Mouse (Mus musculus): ENCODE measurements around the gene Cd4.
A peak's percentile ranks its signal among the peaks of the same experiment; 100 is the strongest.
"Not testable (repeated sequence)": the region's sequence is repeated elsewhere in the genome, so short reads cannot be mapped to it uniquely, and the experiment has no call there.

Gene Cd4

DNA sequence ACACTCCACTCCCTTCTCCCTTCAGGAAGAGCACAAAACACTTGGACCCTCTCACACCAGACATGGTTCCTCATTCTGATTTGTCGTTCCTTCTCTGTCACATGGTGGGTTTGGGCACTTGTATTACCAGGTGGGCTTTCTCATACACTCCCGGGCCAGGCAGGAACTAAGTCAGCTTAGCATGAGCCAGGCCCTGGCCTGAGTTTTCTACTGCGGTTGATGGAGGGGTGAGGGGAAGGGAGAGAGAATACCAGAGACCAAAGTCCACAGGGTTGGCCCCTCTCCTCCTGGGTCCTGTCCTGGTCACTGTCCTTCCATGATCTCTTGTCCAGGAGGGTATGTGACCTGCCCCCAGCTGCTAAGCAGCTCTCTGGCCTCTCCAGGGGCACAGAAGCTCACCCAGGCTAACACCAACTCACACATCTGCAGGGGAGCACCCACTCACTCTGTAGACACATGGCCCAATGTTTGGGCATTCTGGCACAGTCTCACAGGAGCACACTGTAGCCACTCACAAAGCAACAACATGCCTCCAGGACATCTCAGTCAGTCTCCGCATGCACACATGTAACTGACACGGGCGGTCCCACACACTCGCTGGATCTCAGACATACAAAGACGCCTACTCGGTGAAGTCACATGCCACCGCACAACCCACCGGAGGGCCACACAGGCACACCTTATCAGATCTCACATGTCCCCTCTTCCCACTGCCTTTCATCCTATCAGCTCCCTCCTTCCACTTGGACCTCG is 28.1 kb upstream of the Cd4 start:
- no peak for DNase-seq (ENCODE audit: low read depth)

DNA sequence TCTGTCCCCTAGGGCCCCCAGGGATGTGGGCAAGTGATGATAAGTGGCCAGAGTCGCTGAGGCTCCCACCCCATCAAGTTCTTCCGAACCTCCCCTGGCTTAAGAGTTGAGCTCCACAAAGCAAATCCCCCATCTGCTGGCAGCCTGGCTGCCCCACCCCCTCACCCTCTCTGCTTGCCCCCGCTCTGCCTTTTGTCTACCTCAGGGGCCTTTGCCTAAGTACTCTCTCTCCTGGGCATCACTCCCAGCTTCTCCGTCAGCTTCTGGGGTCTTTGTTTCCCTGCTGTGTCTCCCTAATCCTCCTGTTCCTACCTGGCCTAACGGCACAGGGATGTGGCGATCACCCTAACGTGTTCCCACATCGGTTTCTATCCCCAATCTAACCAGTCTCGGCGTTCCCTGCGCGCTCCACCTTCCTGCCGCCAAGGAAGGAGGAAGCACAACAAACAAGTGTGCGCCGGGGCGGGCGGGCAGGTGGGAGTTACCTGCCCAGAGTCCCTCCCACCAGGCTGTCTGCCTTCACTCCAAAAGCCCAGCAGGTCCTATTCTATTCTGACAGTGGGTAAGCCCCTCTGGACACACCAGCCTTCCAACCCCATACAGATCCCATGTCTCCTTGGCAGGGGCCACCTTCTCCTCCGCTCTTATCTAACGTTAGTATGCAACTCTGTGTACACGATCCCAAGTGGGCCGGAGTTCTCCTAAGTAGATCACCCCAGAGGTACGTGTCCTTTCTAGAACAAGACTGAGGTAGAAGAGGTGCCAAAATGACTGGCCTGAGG is 27.3 kb upstream of the Cd4 start:
- no peak for DNase-seq (ENCODE audit: low read depth)

DNA sequence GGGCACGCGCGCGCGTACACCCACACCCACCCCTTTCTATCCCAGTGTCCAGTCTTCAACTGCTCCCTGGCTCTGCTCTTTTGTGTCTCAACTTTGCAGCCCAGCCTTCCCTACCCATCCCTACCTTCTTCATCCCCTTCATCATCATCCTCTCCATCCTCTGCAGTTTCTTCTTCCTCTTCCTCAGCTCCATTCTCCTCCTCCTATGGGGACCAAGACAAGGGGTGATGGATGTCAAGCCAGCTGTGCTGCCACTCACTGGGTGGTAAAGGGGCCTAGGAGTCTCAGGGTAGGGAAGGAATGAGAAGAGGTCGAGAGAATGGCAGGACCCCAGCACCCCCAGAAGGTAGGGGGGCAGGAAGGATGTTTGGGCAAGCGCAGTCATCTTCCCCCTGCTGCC is 26.5 kb upstream of the Cd4 start:
- no peak for DNase-seq (ENCODE audit: low read depth)

DNA sequence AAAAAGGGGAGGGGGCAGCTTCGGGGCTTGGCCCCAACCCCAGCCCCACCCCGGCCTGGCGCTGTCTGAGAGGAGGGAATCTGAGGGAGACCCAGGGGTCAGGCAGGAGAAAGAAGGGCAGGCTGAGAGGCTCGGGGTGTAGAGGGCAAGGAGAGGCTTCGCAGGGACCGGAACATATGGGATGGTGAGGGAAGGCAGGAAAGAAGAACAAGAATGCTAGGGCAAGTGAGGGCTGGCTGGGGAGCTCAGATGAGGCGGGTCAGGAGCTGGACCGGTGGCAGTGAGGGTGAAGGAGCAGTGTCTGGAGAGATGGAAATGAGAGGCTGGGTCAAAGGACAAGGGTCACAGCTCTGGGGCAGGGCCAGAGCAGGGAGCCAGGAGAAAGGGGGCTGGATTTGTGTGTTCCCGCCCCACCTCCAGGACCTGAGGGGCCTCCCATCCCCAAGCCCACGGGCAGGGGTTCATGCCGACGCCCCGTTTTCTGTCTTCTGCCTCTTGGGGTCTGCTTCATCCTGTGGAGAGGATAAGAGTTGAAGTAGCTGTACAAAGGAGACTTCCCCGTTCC is 25.8 kb upstream of the Cd4 start:
- DNase-seq (ENCODE audit: low read depth), result no peak

DNA sequence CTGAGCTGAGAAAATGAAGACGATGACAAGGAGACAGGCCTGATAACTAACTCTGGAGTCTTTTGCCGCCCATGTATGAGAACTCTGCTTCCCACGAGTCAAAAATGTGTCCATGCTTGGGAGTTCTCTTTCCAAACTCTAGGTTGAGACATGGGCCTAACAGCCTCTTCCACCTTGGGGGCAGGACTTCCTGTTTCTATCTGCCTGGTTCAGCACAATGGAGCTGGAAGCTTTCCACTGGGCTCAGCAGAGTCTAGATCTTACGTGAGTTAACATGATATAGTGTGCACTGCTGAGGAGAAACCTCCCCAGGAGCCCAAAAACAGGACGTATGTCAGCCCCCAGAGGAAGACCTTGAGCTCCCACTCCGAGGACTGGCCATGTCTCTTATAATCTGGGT is 25.2 kb upstream of the Cd4 start:
- no peak for DNase-seq (ENCODE audit: low read depth)

DNA sequence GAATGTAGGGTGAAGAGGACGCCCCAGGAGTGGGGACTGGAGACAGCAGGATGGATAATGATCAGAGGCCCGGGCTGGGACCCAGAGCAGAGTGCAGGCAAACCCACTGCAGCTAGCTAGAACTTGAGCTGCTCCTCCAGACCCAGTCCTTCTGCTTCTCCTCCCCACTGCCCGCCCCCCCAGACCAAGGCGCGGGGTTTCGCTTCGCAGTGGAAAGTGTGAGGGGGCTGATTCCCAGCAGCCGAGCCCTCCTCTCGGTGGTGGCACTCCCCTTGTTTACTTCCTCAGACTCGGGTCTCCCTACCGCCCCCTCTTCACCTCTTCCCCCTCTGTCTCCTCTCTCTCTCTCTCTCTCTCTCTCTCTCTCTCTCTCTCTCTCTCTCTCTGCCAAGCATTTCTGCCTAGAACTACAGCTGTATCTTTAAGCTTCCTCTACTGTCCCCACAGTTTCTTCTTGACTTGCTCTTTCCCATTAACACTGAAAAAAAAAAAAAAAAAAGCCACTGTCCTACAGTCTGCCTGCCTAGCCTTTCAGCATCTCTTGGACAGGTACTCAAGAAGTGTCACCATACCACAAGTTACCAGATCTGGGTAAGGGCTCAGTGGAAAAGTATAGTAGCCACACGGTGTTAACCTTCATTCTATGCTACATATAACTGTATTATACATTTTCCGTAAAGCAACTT is 23.7 kb upstream of the Cd4 start, which contains the start of gene Lag3:
Lag3 (minus strand) TSS at position 173 of the 686 bp plus-strand sequence.
- DNase-seq (ENCODE audit: low read depth), result no peak

DNA sequence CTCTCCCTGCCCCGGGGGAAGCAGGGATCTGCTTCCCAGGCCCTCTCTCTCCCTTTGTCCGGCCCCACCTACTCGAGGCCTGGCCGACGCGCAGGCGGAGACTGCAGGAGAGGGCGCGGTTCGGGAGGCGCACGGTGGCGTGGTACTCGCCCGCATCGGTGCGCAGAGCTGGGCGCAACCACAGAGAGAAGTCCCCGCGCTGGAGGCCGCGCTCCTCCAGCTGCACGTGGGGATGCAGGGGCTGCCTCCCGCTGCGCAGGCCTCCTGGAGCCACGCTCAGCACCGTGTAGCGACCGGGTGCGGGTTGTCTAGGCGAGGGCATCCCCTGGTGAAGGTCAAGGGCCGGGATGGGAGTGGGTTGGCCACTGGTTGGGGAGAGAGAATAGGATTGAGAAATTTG is 22.0 kb upstream of the Cd4 start:
- DNase-seq (ENCODE audit: low read depth), result no peak

DNA sequence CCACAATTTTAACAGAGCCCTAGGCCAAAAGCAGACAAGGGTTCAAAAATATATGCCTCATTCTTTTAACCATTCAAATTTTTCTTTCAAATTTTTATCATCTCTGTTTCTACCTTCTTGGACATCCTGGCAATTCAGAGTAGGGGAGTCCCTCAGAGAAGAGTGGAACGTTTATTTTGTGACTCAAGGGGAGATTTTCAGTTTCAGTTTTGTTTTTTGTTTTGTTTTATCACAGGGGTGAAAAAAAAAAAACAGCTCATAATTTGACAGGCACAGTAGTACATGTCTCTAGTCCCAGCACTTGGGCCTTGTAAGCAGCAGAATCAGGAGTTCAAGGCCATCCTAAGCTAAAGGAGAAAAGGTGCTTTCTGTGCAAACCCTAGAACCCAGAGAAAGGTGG is 19.7 kb upstream of the Cd4 start:
- DNase-seq (ENCODE audit: low read depth), result no peak

DNA sequence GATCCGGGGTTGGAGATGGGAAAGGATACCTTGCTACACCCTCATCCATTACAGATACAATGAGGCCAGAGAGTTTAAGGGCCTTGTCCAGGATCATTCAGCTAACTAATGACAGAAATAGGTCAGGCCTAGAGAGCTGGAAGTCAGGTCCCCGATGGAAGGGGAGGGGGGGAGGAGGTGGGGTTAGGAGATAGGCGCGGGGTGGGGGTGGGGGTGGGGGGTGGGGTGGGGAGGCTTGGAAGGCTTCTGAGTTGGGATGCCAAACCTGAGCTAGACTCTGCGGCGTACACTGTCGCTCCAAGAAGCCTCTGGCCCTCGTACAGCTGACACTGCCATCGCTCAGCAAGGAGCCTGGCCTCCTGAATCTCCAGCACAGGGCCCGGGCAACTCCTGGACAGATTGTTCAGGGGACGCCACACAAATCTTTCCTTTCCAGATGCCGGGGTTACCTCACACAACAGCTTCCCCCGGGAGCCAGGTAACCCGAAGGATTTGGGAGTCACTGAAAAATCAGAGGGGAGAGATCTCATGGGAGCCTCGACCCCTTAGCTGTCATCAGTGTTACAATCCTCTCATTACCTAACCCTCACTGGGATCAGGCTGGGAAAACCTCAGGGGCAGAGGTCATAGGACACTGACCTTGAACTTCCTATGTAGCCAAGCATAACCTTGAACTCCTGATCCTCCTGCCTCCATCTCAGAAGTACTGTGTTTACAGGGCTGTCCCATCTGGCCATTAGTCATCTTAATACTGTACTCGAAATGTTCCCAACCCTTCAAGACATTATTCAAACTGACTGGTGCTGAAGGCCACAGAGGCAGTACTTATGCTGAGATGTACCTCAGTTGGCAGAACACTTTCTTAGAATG is 17.2 kb upstream of the Cd4 start:
- no peak for DNase-seq (ENCODE audit: low read depth)

DNA sequence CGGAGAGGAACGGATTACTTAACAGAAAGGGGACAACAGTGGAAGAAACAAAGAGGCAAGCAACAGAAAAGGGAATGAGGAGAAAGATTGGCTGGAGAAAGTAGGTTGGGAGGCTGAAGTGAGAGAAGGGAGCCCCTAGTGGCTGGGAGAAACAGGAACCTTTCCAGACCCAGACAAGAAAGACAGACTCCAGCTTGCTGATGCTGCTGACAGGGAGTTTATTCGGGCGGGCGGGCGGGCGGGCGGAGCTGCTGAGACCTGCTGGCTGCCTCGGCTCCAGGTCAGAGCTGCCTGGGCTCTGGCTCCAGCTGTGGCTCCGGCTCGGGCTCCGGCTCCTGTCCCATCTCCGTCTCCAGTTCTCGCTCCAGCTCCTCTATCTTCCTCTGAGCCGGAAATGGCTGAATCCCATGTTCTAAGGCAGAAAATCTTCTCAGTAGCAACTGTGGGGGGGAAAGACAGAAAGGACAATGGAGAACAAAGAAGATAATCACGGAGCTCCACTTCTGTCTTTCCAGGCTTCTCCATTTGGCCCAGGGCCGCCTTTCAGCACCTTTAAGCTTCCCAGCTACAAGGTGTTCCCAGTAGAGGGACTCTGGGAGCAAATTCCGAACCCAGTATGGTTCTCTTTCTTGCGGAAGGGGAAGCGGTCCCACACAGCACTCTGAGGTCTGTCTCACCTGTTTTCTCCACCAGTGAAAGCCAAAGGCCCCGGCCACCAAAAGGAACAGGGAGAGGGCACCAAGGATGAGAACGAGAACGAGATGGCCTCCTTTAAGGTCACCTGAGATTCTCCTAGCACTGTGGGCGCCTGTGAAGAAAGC is 16.4 kb upstream of the Cd4 start:
- no peak for DNase-seq (ENCODE audit: low read depth)

DNA sequence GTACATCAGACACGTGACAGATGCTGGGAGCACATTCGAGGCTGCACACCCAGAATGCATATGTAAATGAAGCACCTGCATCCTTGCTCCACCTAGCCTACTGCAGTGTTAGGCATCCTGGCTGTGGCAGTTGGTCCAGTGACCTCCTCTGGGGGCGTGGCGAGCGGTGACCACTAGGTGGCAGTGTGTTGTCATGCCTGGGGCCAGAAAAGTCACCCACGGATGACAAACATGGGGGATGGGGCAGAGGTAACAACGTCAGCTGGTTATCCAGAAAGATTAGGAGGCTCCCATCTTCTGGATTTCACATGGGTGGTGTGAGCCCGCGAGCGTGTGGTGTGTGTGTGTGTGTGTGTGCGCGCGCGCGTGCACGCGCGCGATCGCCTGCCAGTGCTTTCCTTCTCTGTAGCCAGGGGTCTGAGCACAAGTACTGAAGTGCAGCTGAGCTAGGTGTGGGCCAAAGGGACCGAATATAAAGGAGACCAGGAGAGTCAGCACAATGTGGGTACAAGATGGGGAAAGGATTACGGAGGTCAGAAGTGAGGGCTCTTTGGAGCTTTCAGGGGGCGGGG is 15.6 kb upstream of the Cd4 start:
- peak; percentile 95 for DNase-seq (ENCODE audit: low read depth)

DNA sequence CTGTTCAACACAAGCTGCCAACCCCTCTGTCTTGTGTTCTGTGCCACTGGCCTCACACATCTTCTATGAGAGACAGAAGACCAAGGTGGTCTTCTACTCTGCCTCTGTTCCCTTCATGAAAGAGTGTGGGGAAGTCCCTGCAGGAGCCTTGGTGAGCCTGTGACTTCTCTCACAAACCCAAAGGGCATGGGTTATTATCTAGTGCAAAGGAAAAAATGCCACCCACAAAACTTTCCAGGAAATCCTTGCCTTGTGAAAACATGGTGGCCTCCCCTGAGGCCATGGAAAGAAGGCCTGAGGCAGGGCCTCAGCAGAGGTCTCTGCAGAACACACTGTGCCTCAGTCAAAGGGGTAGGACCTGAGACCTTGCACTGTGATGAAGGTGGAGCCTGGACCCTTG is 13.8 kb upstream of the Cd4 start:
- no peak for DNase-seq (ENCODE audit: low read depth)

DNA sequence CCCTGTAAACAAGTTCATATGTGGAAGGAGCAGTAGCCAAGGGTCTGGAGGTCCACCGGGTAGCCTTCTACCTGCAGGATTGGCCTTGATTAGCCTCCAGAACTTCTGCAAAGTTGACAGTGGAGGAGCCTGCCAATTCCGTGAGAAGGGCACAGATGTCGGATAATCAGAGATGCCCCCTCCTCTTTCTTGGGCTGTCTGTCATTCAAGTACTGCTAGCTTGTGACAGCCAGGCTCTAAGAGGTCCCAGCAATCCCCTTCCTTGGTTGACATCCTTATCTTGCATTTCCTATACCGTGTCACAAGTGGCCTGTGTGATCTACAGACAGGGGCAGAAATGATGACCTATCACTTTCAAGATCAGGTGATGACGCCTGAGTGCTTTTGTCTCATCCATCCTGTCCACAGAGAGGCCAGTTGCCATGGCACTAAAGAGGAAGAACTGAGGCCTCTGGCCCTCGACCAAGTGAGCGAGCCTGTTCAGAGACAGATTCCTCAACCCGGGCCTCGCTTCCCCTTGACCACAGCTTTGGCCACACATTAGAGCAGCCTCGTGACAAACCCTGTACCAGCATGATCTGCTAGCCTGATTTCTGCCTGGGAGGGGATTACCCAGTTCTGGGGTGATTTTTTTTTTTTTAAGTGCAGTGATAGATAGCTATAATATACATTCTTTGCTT is 12.9 kb upstream of the Cd4 start:
- peak; percentile 69 for DNase-seq (ENCODE audit: low read depth)

DNA sequence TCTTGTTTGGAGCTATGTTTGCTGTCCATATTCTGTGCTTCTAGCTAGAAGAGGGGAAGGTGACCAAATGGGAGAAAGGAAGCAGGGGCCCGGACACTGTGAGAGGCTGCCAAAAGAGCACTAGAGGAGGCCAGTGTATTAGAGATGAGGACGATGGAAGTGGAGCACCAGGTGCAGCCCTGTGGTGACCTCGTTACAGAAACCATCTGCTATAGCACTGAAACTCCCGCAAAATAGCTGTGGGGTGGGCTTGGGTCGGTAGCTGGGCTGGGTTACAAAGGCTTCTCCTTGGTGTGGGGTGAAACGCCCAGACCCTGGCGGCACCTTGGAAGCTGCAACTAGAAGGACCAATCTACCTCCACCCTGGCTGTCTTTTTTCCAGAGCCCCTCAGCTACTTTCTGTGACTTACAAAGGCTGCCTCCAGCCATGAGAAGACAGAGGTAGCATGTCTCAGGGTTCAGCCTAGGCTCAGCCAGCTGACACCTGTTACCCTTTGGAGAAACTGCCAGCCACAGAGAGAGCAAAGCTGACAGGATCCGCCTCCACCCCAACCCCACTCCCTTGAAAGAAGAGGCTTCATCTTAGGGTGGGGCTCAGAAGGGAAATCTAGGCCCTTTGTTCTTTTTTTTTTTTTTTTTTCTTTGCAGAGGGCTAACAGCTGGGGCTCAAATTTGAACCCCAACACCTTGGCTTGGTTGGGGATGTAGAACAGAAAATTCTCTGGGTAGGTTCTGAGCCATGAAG is 12.2 kb upstream of the Cd4 start:
- peak; percentile 76 for DNase-seq (ENCODE audit: low read depth)

DNA sequence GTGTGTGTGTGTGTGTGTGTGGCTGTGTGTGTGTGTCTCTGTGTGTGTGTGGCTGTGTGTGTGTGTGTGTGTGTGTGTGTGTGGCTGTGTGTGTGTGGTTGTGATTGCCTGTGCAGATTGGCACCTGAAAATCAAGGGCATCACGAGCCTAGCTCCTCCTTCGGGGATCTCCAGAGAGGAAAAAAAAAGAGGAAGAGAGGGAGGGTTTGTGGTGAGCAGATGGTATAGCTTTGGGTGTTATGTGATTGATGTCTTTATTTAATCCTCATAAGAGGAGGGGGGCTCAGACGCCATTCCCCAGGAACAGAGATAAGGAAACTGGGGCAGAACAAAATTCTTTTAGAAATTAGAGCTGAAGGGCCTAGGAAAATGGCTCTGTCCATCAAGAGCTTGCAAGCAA is 10.3 kb upstream of the Cd4 start:
- DNase-seq (ENCODE audit: low read depth), result peak; percentile 73

DNA sequence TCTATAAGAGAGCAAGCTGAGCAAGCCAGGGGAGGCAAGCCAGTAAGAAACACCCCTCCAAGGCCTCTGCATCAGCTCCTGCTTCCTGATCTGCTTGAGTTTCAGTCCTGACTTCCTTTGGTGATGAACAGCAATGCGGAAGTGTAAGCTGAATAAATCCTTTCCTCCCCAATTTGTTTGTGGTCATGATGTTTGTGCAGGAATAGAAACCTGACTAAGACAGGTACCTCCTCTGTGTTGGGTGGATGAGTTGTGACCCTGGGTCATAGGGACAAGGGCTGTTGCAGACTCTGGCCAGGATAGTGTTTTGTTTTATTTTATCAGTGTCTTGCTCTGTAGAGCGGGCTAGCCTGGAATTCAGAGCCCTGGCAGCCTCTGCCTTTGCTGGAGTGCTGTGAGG is 6.1 kb upstream of the Cd4 start:
- not testable (repeated sequence) for DNase-seq (ENCODE audit: low read depth)

DNA sequence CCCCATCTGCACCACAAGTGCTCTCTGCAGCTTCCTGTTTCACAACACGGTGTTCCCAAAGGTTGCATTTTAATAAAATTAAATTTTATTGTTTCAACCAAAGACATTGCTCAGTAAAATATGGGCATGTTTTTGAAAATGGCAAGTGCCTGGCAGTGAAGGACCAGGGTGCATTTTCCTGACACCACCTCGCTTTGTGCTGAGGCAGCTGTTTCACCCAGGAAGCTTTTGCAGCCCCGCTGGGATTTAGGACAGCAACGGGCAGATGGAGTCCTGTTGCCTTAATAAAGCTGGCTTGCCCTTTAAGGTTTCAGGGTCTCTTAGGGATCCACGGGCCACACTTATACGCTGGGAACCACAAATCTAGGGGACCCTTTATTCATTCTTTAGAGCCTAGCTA is 3.0 kb upstream of the Cd4 start:
- DNase-seq (ENCODE audit: low read depth), result no peak

DNA sequence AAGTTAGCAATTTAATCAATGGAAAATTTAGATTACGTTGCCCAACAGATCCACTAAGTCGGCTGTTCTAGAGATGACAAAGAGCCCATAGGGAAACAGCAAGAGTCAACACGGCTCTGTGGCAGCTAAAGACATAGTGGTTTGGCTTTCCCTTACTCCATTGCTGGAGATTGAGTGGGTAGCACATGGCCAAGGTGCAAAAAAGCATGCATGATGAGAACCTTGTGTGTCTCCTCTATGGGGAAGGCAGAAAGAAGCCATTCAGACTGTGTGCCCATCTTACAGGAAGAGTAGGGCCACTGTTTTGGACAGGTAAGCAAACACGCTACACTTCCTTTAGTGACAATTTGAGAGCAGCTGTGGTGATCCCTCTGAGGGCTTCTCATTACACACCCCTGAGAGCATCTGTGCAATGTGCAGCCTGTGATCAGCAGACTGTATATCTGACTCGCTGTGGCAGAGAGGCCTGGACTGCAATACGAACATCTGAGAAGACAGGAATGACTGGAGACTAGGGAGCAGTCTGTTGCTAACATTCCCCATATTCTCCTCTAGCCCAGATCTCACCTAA is 619 bp upstream of the Cd4 start:
- DNase-seq (ENCODE audit: low read depth), result no peak

DNA sequence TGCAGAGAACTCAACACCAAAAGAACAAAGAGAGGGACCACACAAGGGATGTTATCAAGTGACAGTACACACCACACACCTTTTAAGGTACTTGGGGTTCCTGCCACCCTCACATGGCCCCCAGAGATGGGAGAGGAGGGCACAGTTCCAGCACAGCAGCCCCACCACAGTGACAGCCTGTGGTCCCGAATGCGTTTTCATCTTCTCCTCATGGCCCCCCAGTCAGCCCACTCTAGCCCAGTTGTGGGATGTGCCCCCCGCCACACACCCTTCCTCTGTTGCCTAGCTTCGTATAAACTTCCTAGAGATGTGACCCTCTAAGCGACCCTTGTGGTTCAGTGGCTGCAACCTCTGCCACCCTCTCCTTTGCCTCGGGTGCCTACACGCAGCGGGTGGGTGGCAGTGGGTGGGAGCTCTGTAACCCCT is 2.1 kb downstream of the Cd4 start:
- DNase-seq (ENCODE audit: low read depth), result peak; percentile 64

Measured in naive thymus-derived CD4-positive, alpha-beta T cell, adult 2 months (primary cell).